Comparison of ENCODE assay signal across 12 mouse cellular contexts in the genomic region with DNA sequence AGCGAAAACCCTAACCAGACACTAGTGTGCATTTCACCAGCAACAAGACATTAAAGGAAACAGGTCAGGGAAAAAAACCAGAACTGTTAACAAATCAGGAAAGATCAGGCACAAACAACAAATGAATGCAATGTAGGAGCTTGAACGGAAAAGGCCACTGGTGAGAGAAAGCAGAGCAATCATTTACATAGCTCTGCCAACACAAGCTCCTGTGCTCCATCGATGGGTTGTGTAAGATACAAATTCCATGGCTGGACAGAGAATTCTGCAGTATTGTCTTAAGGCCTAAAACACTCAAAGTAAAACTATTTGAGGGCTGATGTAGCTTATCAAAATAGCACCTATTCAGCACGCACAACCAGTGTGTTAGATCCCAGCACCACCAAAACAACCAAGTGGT.
"Had no signal": no experiment of that assay in that cellular context is flagged by ENCODE, and none has a peak within 500 bp of the region (broad histone marks: within the 10 kb centered on the region; RNA-seq: fewer than 3 reads in every experiment).

No protein-coding gene starts in this region.

- H3K9ac ChIP-seq: limb, embryonic 12.5 days; liver, embryonic 13.5 days; lung, embryonic 14.5 days; midbrain, embryonic 13.5 days had no signal

- H3K9me3 ChIP-seq: limb, embryonic 12.5 days; liver, embryonic 13.5 days; midbrain, embryonic 13.5 days had no signal

- H3K4me3 ChIP-seq: limb, embryonic 12.5 days; liver, embryonic 13.5 days; midbrain, embryonic 13.5 days had no signal

- H3K4me2 ChIP-seq: limb, embryonic 12.5 days; liver, embryonic 13.5 days; lung, embryonic 14.5 days; midbrain, embryonic 13.5 days had no signal

- H3K36me3 ChIP-seq: limb, embryonic 12.5 days had no signal

- ATAC-seq: inflammation-experienced regulatory T-cells, adult 6 months; intestine, postnatal 0 days; midbrain, embryonic 13.5 days had no signal

- DNase-seq: kidney, adult 8-10 months; kidney, postnatal 25 days; layer of hippocampus, adult 9-11 months; layer of hippocampus, postnatal 36 days; liver, embryonic 13.5 days; lung, embryonic 14.5 days; right cerebral cortex, adult 18-20 months had no signal

- H3K27ac ChIP-seq: limb, embryonic 12.5 days; midbrain, embryonic 13.5 days; stomach, postnatal 0 days had no signal

- H3K27me3 ChIP-seq: limb, embryonic 12.5 days; liver, embryonic 13.5 days; midbrain, embryonic 13.5 days had no signal
